Mouse (Mus musculus) brain, adult 2 months (tissue): ENCODE results near the gene Spcs2.
"Not testable (repeated sequence)": the region's sequence is repeated elsewhere in the genome, so short reads cannot be mapped to it uniquely, and the experiment has no call there.

Experiments used
- DNase-seq: peaks from one replicate; pipeline ENCODE4 v3.0.0; 2011; ENCODE audit warnings: low read depth, low spot score

The Spcs2 gene

GRCm38 (mm10) chr7:99824649-99825483, 38.4 kb downstream of the Spcs2 start:
- no peak for DNase-seq

DNA sequence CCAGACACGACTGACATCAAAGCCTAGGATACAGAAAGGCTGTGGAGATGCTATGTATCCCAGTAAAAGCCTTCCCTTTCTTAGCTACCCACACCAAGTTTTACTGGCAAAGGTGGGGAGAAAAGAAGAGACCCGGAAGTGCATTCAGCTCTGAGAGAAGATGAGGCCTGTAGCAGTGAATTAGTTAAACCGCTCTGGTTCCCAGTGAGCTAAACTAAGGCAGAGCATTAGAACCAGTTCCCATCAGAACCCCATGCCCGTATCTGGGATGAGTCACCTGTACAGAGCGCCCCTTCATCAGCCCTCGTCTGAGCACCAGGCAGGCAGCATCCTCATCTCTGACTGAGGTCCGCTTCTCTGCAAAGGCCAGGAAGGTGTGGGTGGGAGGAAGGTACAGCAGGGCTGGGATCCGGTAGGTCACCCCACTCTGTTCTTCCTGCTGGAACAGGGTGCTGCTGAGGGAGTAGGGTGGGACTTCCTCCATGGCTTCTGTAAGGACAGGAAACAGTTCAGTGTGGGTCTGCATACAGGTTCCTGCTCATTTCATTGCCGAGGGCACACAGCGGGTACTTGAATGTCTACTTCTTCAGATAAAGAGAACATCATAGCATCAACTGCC, 40.1 kb downstream of the Spcs2 start:
- no peak for DNase-seq

- DNase-seq, result no peak
These were observed 40.8 kb downstream of the Spcs2 start for GRCm38 (mm10) chr7:99822426-99822825.

GRCm38 (mm10) chr7:99821953-99822352, 41.3 kb downstream of the Spcs2 start:
- DNase-seq, result no peak

GRCm38 (mm10) chr7:99818181-99818725, 45.0 kb downstream of the Spcs2 start:
- DNase-seq, result not testable (repeated sequence)

GRCm38 (mm10) chr7:99813394-99813793, 49.9 kb downstream of the Spcs2 start:
- peak; percentile 58 for DNase-seq

DNA sequence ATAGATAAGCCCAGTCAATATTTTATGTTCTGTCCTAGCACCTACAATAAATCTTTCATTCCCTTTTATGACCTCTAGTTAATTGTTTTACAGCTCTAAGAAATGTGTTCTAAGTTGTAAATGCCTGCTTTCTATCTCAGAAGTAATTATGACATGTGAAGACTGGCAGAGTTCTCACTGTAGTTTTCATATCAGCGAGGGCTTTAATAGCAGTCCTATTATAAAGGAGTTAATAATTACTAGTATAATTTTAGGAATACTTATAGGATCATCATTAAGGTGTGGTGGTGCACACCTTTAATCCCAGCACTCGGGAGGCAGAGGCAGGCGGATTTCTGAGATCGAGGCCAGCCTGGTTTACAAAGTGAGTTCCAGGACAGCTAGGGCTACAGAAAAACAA, 51.6 kb downstream of the Spcs2 start:
- no peak for DNase-seq

DNA sequence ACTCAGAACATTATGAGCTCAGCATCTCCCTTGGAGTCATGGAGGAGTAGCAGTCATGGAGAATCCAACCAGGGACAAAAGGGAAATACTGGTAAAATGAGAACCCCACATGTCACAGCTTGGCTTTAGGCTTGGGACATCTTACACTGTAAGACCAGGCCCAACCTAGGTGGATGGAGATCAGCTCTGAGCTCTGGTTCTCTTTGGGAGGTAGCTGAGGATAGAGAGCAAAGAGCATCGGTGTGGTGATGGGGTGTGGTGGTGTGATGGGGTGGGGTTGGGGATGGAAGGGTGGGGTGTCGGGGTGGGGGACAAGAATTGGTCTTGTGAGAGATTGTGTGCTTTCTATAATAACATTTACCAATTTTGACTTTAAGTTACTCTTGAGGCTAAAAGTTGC, 52.4 kb downstream of the Spcs2 start:
- no peak for DNase-seq

DNA sequence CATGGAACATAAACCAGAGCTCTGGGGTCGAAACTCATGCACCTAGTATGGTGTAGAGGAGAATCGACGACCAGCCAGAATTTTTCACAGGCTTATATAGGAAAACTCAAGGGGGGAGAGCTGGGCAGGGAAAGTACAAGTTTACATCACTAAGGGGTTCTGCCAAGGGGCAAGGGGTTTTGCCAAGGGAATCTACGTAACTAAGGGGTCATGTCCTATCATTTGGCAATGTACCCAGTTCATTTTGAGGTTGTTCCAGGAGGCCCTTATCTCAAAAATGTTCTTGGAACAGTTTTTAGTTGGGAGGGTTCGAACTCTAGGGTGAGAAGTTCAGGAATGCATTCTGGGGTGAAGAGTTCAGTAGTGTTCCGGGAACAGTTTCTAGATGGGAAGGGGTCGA, 56.2 kb downstream of the Spcs2 start:
- DNase-seq, result not testable (repeated sequence)

DNA sequence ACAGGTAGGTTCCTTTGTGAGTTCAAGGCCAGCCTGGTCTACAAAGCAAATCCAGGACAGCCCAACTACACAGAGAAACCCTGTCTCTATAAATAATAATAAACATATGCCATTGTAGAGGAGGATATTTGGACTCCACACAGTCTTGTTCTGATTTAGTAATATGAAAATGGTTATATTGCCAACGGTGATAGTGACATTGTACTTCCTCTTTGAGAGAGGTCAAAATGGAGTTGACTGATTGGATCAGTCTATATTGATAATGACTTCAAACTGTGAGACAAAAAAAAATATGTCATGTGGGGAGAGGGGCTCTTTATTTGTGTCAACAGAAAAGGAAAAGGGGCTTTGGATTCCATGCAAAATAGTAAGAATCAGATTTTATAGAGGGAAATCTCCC, 57.9 kb downstream of the Spcs2 start:
- DNase-seq, result no peak

- DNase-seq, result not testable (repeated sequence)
These were observed 59.2 kb downstream of the Spcs2 start for GRCm38 (mm10) chr7:99804033-99804432.

GRCm38 (mm10) chr7:99803535-99803934, 59.7 kb downstream of the Spcs2 start:
- DNase-seq, result no peak

DNA sequence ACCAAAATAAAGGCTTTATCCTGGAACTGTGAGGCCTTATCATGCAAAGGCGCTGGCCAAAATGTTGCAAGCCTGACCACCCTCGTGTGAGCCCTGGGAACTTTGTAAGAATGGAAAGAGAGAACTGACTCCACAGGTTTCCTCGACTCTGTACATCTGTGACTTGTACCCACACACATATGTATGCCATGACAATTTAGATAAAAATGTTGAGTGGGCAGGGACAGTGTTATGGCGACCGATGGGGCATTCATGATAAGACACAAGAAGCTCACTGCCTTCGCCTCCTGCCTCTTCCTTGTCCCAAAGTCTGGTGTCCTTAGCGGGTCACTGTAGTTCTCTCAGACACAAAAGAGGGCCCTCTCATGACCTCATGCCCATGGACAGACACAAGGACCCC, 64.1 kb downstream of the Spcs2 start:
- no peak for DNase-seq

DNA sequence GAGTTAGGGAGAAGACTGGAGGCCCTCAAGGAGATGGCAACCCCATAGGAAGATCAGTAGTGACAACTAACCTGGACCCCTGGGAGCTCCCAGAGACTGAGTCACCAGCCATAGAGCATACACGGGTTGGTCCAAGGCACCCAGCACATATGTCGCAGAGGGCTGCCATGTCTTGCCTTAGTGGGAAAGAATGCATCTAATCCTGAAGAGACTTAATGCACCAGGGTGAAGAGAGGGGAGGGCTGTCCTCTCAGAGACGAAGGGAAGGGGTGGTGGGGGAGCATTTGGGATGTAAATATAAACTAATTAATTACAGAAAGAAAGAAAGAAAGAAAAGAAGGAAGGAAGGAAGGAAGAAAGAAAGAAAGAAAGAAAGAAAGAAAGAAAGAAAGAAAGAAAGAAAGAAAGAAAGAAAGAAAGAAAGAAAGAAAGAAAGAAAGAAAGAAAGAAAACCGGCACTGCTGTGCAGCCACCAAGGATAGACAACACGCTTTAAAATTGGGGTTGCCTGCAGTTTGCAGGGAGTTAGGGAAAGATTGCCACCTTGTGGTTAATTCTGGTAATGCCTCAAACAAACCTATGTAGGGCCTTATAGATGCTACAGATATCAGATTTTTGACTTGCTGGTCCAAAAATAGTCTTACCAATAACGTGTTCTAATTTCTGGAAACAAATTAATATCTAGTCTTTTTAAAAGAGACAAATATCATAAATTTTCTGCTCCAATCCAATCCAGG, 65.2 kb downstream of the Spcs2 start:
- peak; percentile 94 for DNase-seq

- no peak for DNase-seq
These were observed 66.0 kb downstream of the Spcs2 start for GRCm38 (mm10) chr7:99797261-99797660.

DNA sequence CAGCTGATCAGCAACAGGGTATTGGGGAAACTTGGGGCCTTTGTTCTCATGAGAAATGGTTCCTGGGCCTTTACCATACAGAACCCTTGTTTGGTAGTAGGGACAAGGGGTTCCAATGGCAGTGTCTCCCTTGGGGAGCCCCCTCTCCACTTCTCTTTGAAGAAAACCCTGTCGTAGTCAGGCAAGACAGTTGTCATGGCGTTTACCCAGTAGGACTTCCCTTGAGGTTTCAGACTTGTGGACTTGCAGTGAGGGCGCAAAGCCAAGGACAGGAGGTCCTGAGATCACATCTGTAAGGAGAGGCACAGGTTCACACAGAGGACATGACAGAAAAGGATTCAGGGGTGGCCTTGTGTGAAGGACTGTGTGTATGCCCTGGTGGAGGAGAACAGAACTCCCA, 66.8 kb downstream of the Spcs2 start:
- no peak for DNase-seq

DNA sequence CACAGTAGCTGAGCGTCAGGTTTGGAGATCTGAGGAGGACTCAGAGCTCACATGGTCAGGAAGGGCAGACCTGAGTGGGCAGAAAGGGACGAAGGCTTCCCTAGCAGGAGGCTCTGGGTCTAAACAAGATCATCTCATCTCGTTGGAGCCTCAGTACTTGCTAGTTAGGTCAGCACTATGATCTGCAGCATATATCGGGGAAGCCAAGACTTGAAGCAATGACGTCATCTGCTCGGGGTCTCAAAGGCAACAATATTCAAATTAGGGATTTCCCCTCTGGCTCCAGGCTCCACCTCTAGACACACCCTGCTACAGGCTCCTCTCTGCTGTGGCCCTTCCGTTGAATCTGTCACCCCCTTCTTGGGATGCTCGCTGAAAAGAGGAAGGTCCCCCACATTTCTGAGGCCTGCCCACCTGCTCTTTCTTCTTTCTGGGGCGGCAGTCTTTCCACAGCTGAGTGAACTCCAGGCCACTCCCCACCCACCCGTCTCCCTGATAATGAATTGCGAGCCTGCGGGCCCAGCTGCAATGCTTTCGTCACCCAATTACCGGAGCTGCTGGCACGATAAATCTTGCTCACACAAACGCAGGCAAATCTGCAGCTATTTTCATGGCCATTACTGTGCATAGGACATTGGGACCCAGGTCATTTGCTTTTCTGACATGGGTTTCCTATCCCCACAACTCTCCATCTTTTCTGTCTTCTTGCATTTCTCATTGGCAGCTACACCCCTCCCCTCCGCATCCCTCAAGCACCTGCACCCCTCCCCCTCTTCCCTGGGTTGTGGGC, 67.9 kb downstream of the Spcs2 start:
- DNase-seq, result peak; percentile 69

GRCm38 (mm10) chr7:99794096-99794495, 69.2 kb downstream of the Spcs2 start:
- DNase-seq, result no peak

DNA sequence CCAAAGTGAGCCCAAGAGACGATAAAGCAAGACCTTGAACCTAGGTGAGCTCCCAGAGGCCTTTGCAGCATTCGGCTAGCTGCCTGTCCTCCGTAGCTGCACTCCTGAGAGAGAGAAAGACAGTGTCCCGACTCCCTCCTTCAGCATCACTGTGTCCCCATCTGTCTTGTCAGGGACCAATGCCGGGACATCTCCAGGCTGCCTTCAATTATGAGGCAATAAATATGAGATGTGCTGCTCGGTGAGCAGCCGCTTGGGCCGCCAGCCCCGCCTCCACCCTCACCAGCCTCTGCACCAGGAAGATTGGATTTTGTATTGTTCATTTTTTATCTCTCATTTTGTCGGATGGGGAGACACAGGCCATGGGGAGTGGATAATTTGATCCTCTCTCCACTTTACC, 72.4 kb downstream of the Spcs2 start:
- DNase-seq, result no peak

DNA sequence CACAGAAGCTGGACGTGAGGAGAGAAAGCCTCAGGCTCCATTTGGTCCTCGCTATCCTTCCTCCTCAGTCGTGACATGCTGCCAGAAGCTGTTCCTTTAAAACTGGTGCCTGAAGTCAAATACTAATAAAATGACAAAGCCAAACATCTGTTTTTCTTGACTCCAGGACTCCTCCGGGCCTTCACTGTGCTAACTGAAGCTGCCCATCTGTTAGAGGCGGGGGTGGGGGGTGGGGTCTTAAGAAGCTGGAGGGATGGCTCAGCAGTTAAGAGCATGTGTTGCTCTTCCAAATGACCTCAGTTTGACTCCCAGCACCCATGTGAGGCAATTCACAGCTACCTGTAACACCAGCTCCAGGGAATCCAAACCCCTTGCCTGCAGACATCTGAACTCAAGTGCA, 74.7 kb downstream of the Spcs2 start:
- no peak for DNase-seq

- peak; percentile 15 for DNase-seq
These were observed 75.3 kb downstream of the Spcs2 start for GRCm38 (mm10) chr7:99787935-99788334.
